In the genomic region with DNA sequence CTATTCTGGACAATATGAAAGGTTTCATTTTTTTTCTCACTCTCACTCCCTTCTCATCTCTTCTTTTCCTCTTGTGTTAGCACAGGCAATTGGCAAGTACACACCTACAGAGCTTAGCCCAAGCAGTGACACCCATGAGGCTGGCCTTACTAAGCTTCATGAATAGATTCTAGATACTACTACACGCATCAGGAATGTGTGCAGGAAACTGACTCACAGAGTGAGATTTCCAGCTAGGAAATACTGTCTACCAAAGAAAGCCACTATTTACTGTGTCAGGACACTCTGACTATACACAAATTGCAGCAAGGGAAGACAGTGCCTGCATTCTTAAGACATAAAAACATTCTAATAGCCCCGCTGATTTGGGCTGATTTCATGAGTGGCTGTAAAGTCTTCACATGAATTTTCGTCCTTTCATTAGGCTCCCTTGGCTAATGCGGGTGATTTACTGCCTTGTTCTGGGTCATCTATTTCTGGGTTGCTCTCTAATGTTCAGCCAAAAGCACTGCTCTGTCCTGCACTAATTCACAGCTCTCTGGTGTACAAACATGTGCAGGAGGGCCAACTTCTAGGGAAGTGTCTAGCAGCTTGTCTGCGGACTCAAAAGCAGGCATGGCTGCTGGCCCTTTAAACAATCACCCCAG, we compare ENCODE assay signal across 8 mouse cellular contexts.
DNase-seq lines count a peak whose midpoint lies in the region; ATAC-seq and TF ChIP-seq lines count a peak whose summit lies in the region.

No protein-coding gene starts in this region.

- TF ChIP-seq EP300 in lung, postnatal 0 days (IDR thresholded peaks at IDR 0.05) = no peak

- no peaks in the 10 kb centered on the region for H3K9me3 ChIP-seq in hindbrain, embryonic 16.5 days (ENCODE audit: control insufficient read depth, low read length)
- H3K9me3 ChIP-seq in hindbrain, embryonic 10.5 days = no peaks in the 10 kb centered on the region
- no peaks in the 10 kb centered on the region for H3K9me3 ChIP-seq in lung, postnatal 0 days (ENCODE audit: low read length)
- H3K9me3 ChIP-seq in hindbrain, embryonic 11.5 days (ENCODE audit: control insufficient read depth, low read length) = no peaks in the 10 kb centered on the region

- no peak overlapping the region for H3K9ac ChIP-seq in hindbrain, embryonic 16.5 days (ENCODE audit: low read depth, low read length)
- no peak overlapping the region for H3K9ac ChIP-seq in lung, postnatal 0 days (replicated peaks; ENCODE audit: low read depth)
- H3K9ac ChIP-seq in hindbrain, embryonic 11.5 days (ENCODE audit: low read depth, low read length) = no peak overlapping the region

- H3K4me1 ChIP-seq in hindbrain, embryonic 16.5 days (ENCODE audit: control insufficient read depth, insufficient read depth, low read depth, low read length) = peaks cover 5% of the 10 kb centered on the region
- H3K4me1 ChIP-seq in hindbrain, embryonic 10.5 days (replicated peaks) = 0 out of 2 replicates have a peak, but pooled peaks cover 4% of the 10 kb centered on the region
- H3K4me1 ChIP-seq in lung, postnatal 0 days (ENCODE audit: insufficient read depth, low read depth, low read length) = no peaks in the 10 kb centered on the region
- no peaks in the 10 kb centered on the region for H3K4me1 ChIP-seq in hindbrain, embryonic 11.5 days (replicated peaks; ENCODE audit: control insufficient read depth, insufficient read depth, low read length)

- no peaks in the 10 kb centered on the region for H3K27me3 ChIP-seq in hindbrain, embryonic 16.5 days (replicated peaks; ENCODE audit: control insufficient read depth, insufficient read depth, low read length)
- no peaks in the 10 kb centered on the region for H3K27me3 ChIP-seq in hindbrain, embryonic 10.5 days (ENCODE audit: insufficient read depth, poor library complexity, severe bottlenecking)
- H3K27me3 ChIP-seq in lung, postnatal 0 days (replicated peaks; ENCODE audit: insufficient read depth, low read length) = no peaks in the 10 kb centered on the region
- no peaks in the 10 kb centered on the region for H3K27me3 ChIP-seq in hindbrain, embryonic 11.5 days (ENCODE audit: control insufficient read depth, insufficient read depth, low read length)

- no peak overlapping the region for H3K4me3 ChIP-seq in hindbrain, embryonic 16.5 days (ENCODE audit: low read length)
- no peak overlapping the region for H3K4me3 ChIP-seq in hindbrain, embryonic 10.5 days
- H3K4me3 ChIP-seq in lung, postnatal 0 days (ENCODE audit: low read depth, low read length) = no peak overlapping the region
- no peak overlapping the region for H3K4me3 ChIP-seq in hindbrain, embryonic 11.5 days (ENCODE audit: low read depth, low read length)

- TF ChIP-seq CTCF in lung, postnatal 0 days (IDR thresholded peaks at IDR 0.05) = no peak

- ATAC-seq in hindbrain, embryonic 16.5 days = peak; percentile 69
- no peak for ATAC-seq in lung, postnatal 0 days
- ATAC-seq in hindbrain, embryonic 11.5 days (ENCODE audit: low FRiP score) = no peak

- 44% methylated on average over 5 of the region's 5 CpGs for WGBS in hindbrain, embryonic 16.5 days
- 81% methylated on average over 5 of the region's 5 CpGs for WGBS in hindbrain, embryonic 10.5 days
- 55% methylated on average over 5 of the region's 5 CpGs for WGBS in lung, postnatal 0 days
- WGBS in hindbrain, embryonic 11.5 days = 80% methylated on average over 5 of the region's 5 CpGs

- DNase-seq in hindbrain, embryonic 10.5 days (ENCODE audit: low spot score) = no peak
- peak; percentile 59 for DNase-seq in adrenal gland, postnatal 14 days
- peak; percentile 61 for DNase-seq in heart, adult 8-10 months (ENCODE audit: low spot score)
- DNase-seq in kidney, postnatal 36 days = peak; percentile 13 to 46
- no peak for DNase-seq in left cerebral cortex, postnatal 4 days
- no peak for DNase-seq in lung, postnatal 0 days (ENCODE audit: low spot score)
- no peak for DNase-seq in hindbrain, embryonic 11.5 days (ENCODE audit: low spot score)

- intact Hi-C loops in left cerebral cortex, postnatal 4 days (cut with DNase I) = no loop called here

- H3K36me3 ChIP-seq in hindbrain, embryonic 16.5 days (ENCODE audit: control insufficient read depth, insufficient read depth, low read length) = no peaks in the 10 kb centered on the region
- H3K36me3 ChIP-seq in hindbrain, embryonic 10.5 days = peaks cover 23% of the 10 kb centered on the region
- no peaks in the 10 kb centered on the region for H3K36me3 ChIP-seq in lung, postnatal 0 days (ENCODE audit: insufficient read depth, low read length)
- no peaks in the 10 kb centered on the region for H3K36me3 ChIP-seq in hindbrain, embryonic 11.5 days (ENCODE audit: control insufficient read depth, insufficient read depth, low read length)

- H3K27ac ChIP-seq in hindbrain, embryonic 16.5 days (ENCODE audit: low read depth, low read length) = no peak overlapping the region
- H3K27ac ChIP-seq in hindbrain, embryonic 10.5 days = no peak overlapping the region
- H3K27ac ChIP-seq in lung, postnatal 0 days (ENCODE audit: low read length) = no peak overlapping the region
- H3K27ac ChIP-seq in hindbrain, embryonic 11.5 days (ENCODE audit: low read depth, low read length) = no peak overlapping the region

- no peak overlapping the region for H3K4me2 ChIP-seq in hindbrain, embryonic 16.5 days (ENCODE audit: low read length)
- H3K4me2 ChIP-seq in lung, postnatal 0 days (replicated peaks; ENCODE audit: low read depth, low read length) = no peak overlapping the region
- no peak overlapping the region for H3K4me2 ChIP-seq in hindbrain, embryonic 11.5 days (replicated peaks; ENCODE audit: low read depth, low read length)

Comparison
In these comparisons a context has a peak if more than half of its experiments do, and no peak if none do; other contexts are left out.
1. DNase-seq: peak in adrenal gland, postnatal 14 days (single experiment), heart, adult 8-10 months (single experiment) and kidney, postnatal 36 days (2 of 2); none in hindbrain, embryonic 10.5 days (single experiment), left cerebral cortex, postnatal 4 days (single experiment), lung, postnatal 0 days (single experiment) and hindbrain, embryonic 11.5 days (single experiment).